10 mouse cellular contexts compared by ENCODE assay signal in the genomic region with DNA sequence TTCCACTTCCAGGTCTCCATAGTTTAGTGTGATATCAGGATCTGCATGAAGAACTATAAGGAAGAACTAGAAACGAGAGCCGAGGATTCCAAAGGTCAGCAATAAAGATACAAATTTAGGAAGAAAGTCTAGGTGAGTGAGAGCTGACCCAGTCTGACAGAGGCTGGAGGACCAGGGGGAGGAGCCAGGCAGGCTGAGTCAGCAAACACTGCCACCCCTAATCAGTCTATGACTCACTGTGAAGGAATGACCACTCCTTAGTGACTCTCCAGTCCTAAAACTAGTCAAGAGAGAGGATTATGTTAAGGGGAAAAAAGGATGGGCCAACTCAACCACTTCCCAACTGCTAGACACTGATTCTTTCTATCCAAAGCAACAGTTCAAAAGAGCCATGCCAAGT. TPM values are rescaled to one million over a fixed set of nuclear protein-coding genes. Genes with fewer than 3 reads are reported as not detected.
A peak's percentile ranks its signal among the peaks of the same experiment; 100 is the strongest.
DNase-seq lines count a peak whose midpoint lies in the region; ATAC-seq and TF ChIP-seq lines count a peak whose summit lies in the region.
"Had no signal": no experiment of that assay in that cellular context is flagged by ENCODE, and none has a peak within 500 bp of the region (broad histone marks: within the 10 kb centered on the region; RNA-seq: fewer than 3 reads in every experiment).

No protein-coding gene starts in this region.

- H3K27me3 ChIP-seq in liver, embryonic 12.5 days (replicated peaks) = peaks cover 30% of the 10 kb centered on the region
- peaks cover 6% of the 10 kb centered on the region for H3K27me3 ChIP-seq in liver, embryonic 11.5 days (replicated peaks; ENCODE audit: control insufficient read depth, insufficient read depth, low read length)
- no peaks in the 10 kb centered on the region; the same call in 1 of the 2 replicates for H3K27me3 ChIP-seq in liver, embryonic 14.5 days (ENCODE audit: control insufficient read depth, insufficient read depth, low read length)

- no peak for DNase-seq in liver, embryonic 11.5 days (ENCODE audit: low spot score)
- peak; percentile 51 for DNase-seq in adrenal gland, postnatal 10 days
- DNase-seq in liver, embryonic 14.5 days (ENCODE audit: low read depth in 3 of 3, low spot score in 3 of 3) = no peak
- peak; percentile 50 to 61 for DNase-seq in urinary bladder, postnatal 36 days (ENCODE audit: low spot score in 2 of 2)
- DNase-seq in T-cell, adult 2 months (ENCODE audit: low spot score) = no peak
- no peak for DNase-seq in layer of hippocampus, postnatal 25 days (ENCODE audit: extremely low spot score in 1 of 2, low spot score in 1 of 2)
- DNase-seq in cerebellum, adult 11-12 months = no peak
- DNase-seq: embryo, embryonic 11 days had no signal

- H3K4me3 ChIP-seq in liver, embryonic 12.5 days = no peak overlapping the region
- no peak overlapping the region for H3K4me3 ChIP-seq in liver, embryonic 11.5 days (ENCODE audit: low read depth, low read length)
- H3K4me3 ChIP-seq in liver, embryonic 14.5 days (ENCODE audit: insufficient read depth in 1 of 2, low read depth in 2 of 2, low read length in 2 of 2) = no peak overlapping the region

- H3K4me1 ChIP-seq in liver, embryonic 12.5 days = peaks cover 3% of the 10 kb centered on the region; the same call in 1 of the 2 replicates
- H3K4me1 ChIP-seq in liver, embryonic 11.5 days (replicated peaks; ENCODE audit: control insufficient read depth, insufficient read depth, low read length) = no peaks in the 10 kb centered on the region
- no peaks in the 10 kb centered on the region; a peak in 2 of 4 replicates for H3K4me1 ChIP-seq in liver, embryonic 14.5 days (replicated peaks; ENCODE audit: control insufficient read depth in 2 of 2, insufficient read depth in 2 of 2, low read length in 1 of 2)

- H3K36me3 ChIP-seq in liver, embryonic 12.5 days = no peaks in the 10 kb centered on the region
- H3K36me3 ChIP-seq in liver, embryonic 11.5 days (ENCODE audit: control insufficient read depth, insufficient read depth, low read length) = no peaks in the 10 kb centered on the region
- H3K36me3 ChIP-seq in liver, embryonic 14.5 days (replicated peaks; ENCODE audit: control insufficient read depth, insufficient read depth, low read depth) = no peaks in the 10 kb centered on the region

- H3K4me2 ChIP-seq in liver, embryonic 12.5 days = no peak overlapping the region
- H3K4me2 ChIP-seq in liver, embryonic 11.5 days = no peak overlapping the region
- no peak overlapping the region for H3K4me2 ChIP-seq in liver, embryonic 14.5 days (ENCODE audit: low read depth)

- H3K27ac ChIP-seq in liver, embryonic 12.5 days = no peak overlapping the region
- no peak overlapping the region for H3K27ac ChIP-seq in liver, embryonic 11.5 days (ENCODE audit: low read depth, low read length)
- no peak overlapping the region for H3K27ac ChIP-seq in liver, embryonic 14.5 days

- TF ChIP-seq EP300 in liver, embryonic 14.5 days (IDR thresholded peaks at IDR 0.05; ENCODE audit: low read depth) = no peak

- H3K9ac ChIP-seq in liver, embryonic 12.5 days = no peak overlapping the region
- no peak overlapping the region for H3K9ac ChIP-seq in liver, embryonic 11.5 days (ENCODE audit: low read depth, low read length)
- H3K9ac ChIP-seq in liver, embryonic 14.5 days (replicated peaks) = no peak overlapping the region

- no peaks in the 10 kb centered on the region for H3K9me3 ChIP-seq in liver, embryonic 12.5 days (replicated peaks)
- H3K9me3 ChIP-seq in liver, embryonic 11.5 days (ENCODE audit: control insufficient read depth, low read length) = no peaks in the 10 kb centered on the region
- H3K9me3 ChIP-seq in liver, embryonic 14.5 days (ENCODE audit: control insufficient read depth, low read length) = no peaks in the 10 kb centered on the region

- 60% methylated on average over 2 of the region's 2 CpGs for WGBS in liver, embryonic 12.5 days (ENCODE audit: insufficient replicate concordance)
- 75% methylated on average over 2 of the region's 2 CpGs for WGBS in liver, embryonic 11.5 days
- 66% methylated on average over 2 of the region's 2 CpGs for WGBS in liver, embryonic 14.5 days (ENCODE audit: insufficient replicate concordance)

- ATAC-seq in liver, embryonic 12.5 days = peak; percentile 79
- no peak for ATAC-seq in liver, embryonic 11.5 days (replicated peaks; ENCODE audit: low FRiP score)
- ATAC-seq in liver, embryonic 14.5 days (ENCODE audit: insufficient read depth) = peak; percentile 51; the same call in 1 of the 2 replicates
- ATAC-seq: inflammation-experienced regulatory T-cells, adult 6 months had no signal

- TF ChIP-seq CTCF in liver, embryonic 14.5 days (IDR thresholded peaks at IDR 0.05; ENCODE audit: low read depth) = no peak

RNA-seq across cellular contexts. Expression of a gene that starts 6.6 kb away (rescaled TPM):
- 0.20 and 0.24 TPM in 2 replicates for polyA plus RNA-seq in liver, embryonic 12.5 days (2016; fragmentation: Nextera tagmentation; extraction: Ambion mirVana)
- polyA plus RNA-seq in liver, embryonic 11.5 days (2014; fragmentation: Nextera tagmentation; extraction: Ambion mirVana) = 0.08 and 0.18 TPM in 2 replicates
- total RNA-seq in adrenal gland, postnatal 10 days (2021) = 1 to 10 TPM; 1.4 to 2.5 TPM
- 0.03 TPM in 2 replicates for polyA plus RNA-seq in liver, embryonic 14.5 days (2012; rRNA removed)
- 0.09 and 0.10 TPM in 2 replicates for polyA plus RNA-seq in liver, embryonic 14.5 days (2014; fragmentation: Nextera tagmentation; extraction: Ambion mirVana)
- total RNA-seq in layer of hippocampus, postnatal 25 days (2021) = under 1 TPM; 0.20 to 0.40 TPM

RNA-seq across cellular contexts. Expression of a gene that starts 6.6 kb away (rescaled TPM):
- 0.52 and 1.1 TPM in 2 replicates for polyA plus RNA-seq in liver, embryonic 12.5 days (2016; fragmentation: Nextera tagmentation; extraction: Ambion mirVana)
- polyA plus RNA-seq in liver, embryonic 11.5 days (2014; fragmentation: Nextera tagmentation; extraction: Ambion mirVana) = 0.47 and 1.6 TPM in 2 replicates
- 1 to 10 TPM; 3.9 to 6.6 TPM for total RNA-seq in adrenal gland, postnatal 10 days (2021)
- 0.03 and 0.10 TPM in 2 replicates for polyA plus RNA-seq in liver, embryonic 14.5 days (2012; rRNA removed)
- polyA plus RNA-seq in liver, embryonic 14.5 days (2014; fragmentation: Nextera tagmentation; extraction: Ambion mirVana) = 0.30 and 0.80 TPM in 2 replicates
- total RNA-seq in layer of hippocampus, postnatal 25 days (2021) = 1 to 10 TPM in 1 of 2 experiments, under 1 TPM in 1; 0.92 to 1.4 TPM

Comparison
In these comparisons a context has a peak if more than half of its experiments do, and no peak if none do; other contexts are left out.
1. DNase-seq: peak in adrenal gland, postnatal 10 days (single experiment) and urinary bladder, postnatal 36 days (2 of 2); none in liver, embryonic 11.5 days (single experiment), liver, embryonic 14.5 days (0 of 3), T-cell, adult 2 months (single experiment), layer of hippocampus, postnatal 25 days (0 of 2) and cerebellum, adult 11-12 months (single experiment).